Mouse (Mus musculus) kidney, adult 2 months (tissue): ENCODE measurements at regions not wholly inside any gene's neighbourhood (a gene's known extent, or its start where the extent isn't known, plus 50 kb on each side); places are given as distances from the start of the nearest gene placed in this dataset.
A peak's percentile ranks its signal among the peaks of the same experiment; 100 is the strongest.

Experiments
- DNase-seq: peaks from one replicate; pipeline ENCODE4 v3.0.0; 2021
- H3K27ac ChIP-seq: fragments of 200-500 bp; 2 replicates; pipeline ENCODE4 v1.5.1; 2012; ENCODE audit warnings: low read depth, low read length, control low read depth, inconsistent platforms; ENCODE audit not compliant: insufficient read depth
- H3K27me3 ChIP-seq: fragments of 200-500 bp; replicated peaks from 2 replicates; pipeline ENCODE4 v1.6.1; 2012; ENCODE audit warnings: mild to moderate bottlenecking, moderate library complexity, low read length, inconsistent platforms; ENCODE audit not compliant: control insufficient read depth, insufficient read depth
- H3K36me3 ChIP-seq: fragments of 200-500 bp; 2 replicates; pipeline ENCODE4 v1.6.1; 2012; ENCODE audit warnings: mild to moderate bottlenecking, moderate library complexity, low read length, inconsistent platforms; ENCODE audit not compliant: control insufficient read depth, insufficient read depth
- H3K4me1 ChIP-seq: fragments of 200-500 bp; 2 replicates; pipeline ENCODE4 v1.6.1; 2011; ENCODE audit warnings: low read length; ENCODE audit not compliant: control insufficient read depth, insufficient read depth
- H3K4me3 ChIP-seq: fragments of 200-500 bp; 2 replicates; pipeline ENCODE4 v1.5.1; 2011; ENCODE audit warnings: mild to moderate bottlenecking, low read depth, low read length, control low read depth; ENCODE audit not compliant: insufficient read depth
- CTCF ChIP-seq: fragments of 200-500 bp; conservative IDR thresholded peaks from 2 replicates; pipeline ENCODE4 v1.5.1; 2011; ENCODE audit warnings: low read depth, mild to moderate bottlenecking, control low read depth, low read length, moderate library complexity, mixed read lengths; ENCODE audit not compliant: insufficient read depth, insufficient read length
- POLR2A ChIP-seq: fragments of 200-500 bp; IDR thresholded peaks from one replicate; pipeline ENCODE4 v1.6.1; 2011; ENCODE audit warnings: low read depth, low read length, control low read depth
- WGBS: fragments of 180-500 bp; shearing (Covaris S2); methylation state at CpG from one replicate; pipeline ENCODE4 v1.1.7; 2018; 5-methylcytosine and 5-hydroxymethylcytosine counted together

- no peak for TF ChIP-seq CTCF
- no peak for TF ChIP-seq POLR2A
- Histone ChIP-seq H3K4me3 (no peak overlapping the region), H3K27me3 (no peaks in the 10 kb centered on the region), H3K4me1 (no peaks in the 10 kb centered on the region), H3K27ac (no peak overlapping the region), H3K36me3 (no peaks in the 10 kb centered on the region)
- peak; percentile 31 for DNase-seq
- 73% methylated on average over 9 of the region's 9 CpGs for WGBS
These were observed 214.5 kb upstream of the Eif4g2 start for GRCm38 (mm10) chr7:111297174-111297902.

GRCm38 (mm10) chr7:111283411-111283955 is 200.7 kb upstream of the Eif4g2 start:
- H3K27me3 ChIP-seq: no peaks in the 10 kb centered on the region
- H3K36me3 ChIP-seq: no peaks in the 10 kb centered on the region
- TF ChIP-seq POLR2A (no peak), CTCF (no peak)
- no peaks in the 10 kb centered on the region; the same call in 1 of the 2 replicates for H3K4me1 ChIP-seq
- no peak overlapping the region for H3K27ac ChIP-seq
- DNase-seq: no peak
- WGBS: 37% methylated on average over 13 of the region's 13 CpGs
- H3K4me3 ChIP-seq: no peak overlapping the region

GRCm38 (mm10) chr7:111282314-111282713 is 199.5 kb upstream of the Eif4g2 start:
- WGBS: 18% methylated on average over 8 of the region's 8 CpGs
- Histone ChIP-seq H3K36me3 (no peaks in the 10 kb centered on the region), H3K27ac (no peak overlapping the region), H3K4me3 (no peak overlapping the region), H3K27me3 (no peaks in the 10 kb centered on the region), H3K4me1 (no peaks in the 10 kb centered on the region; the same call in 1 of the 2 replicates)
- peak; percentile 75 for DNase-seq
- TF ChIP-seq POLR2A (no peak), CTCF (no peak)

- TF ChIP-seq CTCF (no peak), POLR2A (no peak)
- DNase-seq: no peak
- H3K4me3 ChIP-seq: no peak overlapping the region
- no peaks in the 10 kb centered on the region for H3K36me3 ChIP-seq
- no peaks in the 10 kb centered on the region for H3K27me3 ChIP-seq
- no peaks in the 10 kb centered on the region; the same call in 1 of the 2 replicates for H3K4me1 ChIP-seq
- 83% methylated on average over 3 of the region's 3 CpGs for WGBS
- H3K27ac ChIP-seq: no peak overlapping the region
These were observed 194.9 kb upstream of the Eif4g2 start for GRCm38 (mm10) chr7:111277703-111278102.

- no peak for DNase-seq
- Histone ChIP-seq H3K27me3 (no peaks in the 10 kb centered on the region), H3K4me3 (no peak overlapping the region), H3K36me3 (no peaks in the 10 kb centered on the region), H3K4me1 (no peaks in the 10 kb centered on the region), H3K27ac (no peak overlapping the region)
- TF ChIP-seq CTCF: no peak
- TF ChIP-seq POLR2A: no peak
- WGBS: 94% methylated on average over 5 of the region's 5 CpGs
These were observed 191.0 kb upstream of the Eif4g2 start for GRCm38 (mm10) chr7:111273839-111274238.

- Histone ChIP-seq H3K4me1 (no peaks in the 10 kb centered on the region), H3K4me3 (no peak overlapping the region), H3K27me3 (no peaks in the 10 kb centered on the region), H3K27ac (no peak overlapping the region), H3K36me3 (no peaks in the 10 kb centered on the region)
- 80% methylated on average over 4 of the region's 4 CpGs for WGBS
- DNase-seq: no peak
- TF ChIP-seq POLR2A: no peak
- no peak for TF ChIP-seq CTCF
These were observed 188.0 kb upstream of the Eif4g2 start for GRCm38 (mm10) chr7:111270874-111271273.

GRCm38 (mm10) chr7:111268197-111268596 is 185.4 kb upstream of the Eif4g2 start:
- TF ChIP-seq CTCF (no peak), POLR2A (no peak)
- WGBS: 92% methylated on average over 2 of the region's 2 CpGs
- H3K4me3 ChIP-seq: no peak overlapping the region

More at GRCm38 (mm10) chr7:111268197-111268596, 185.4 kb upstream of the Eif4g2 start:
- H3K36me3 ChIP-seq: no peaks in the 10 kb centered on the region
- DNase-seq: no peak
- H3K4me1 ChIP-seq: no peaks in the 10 kb centered on the region
- H3K27me3 ChIP-seq: no peaks in the 10 kb centered on the region
- no peak overlapping the region for H3K27ac ChIP-seq
